Mouse (Mus musculus) mammary gland, adult 2 months (tissue): ENCODE results near the gene Ankrd44. TPM values are rescaled to one million over a fixed set of nuclear protein-coding genes. Genes with fewer than 3 reads are reported as not detected.

Source experiments
- polyA plus RNA-seq: library from polyadenylated mRNA; depleted of rRNA; stranded (reverse); fragments of >200 nt; gene quantifications from 2 replicates; pipeline ENCODE4 v1.2.3, GENCODE M21; 2012; ENCODE audit warnings: low replicate concordance; rRNA removed

Ankrd44 gene
- 25.8 and 48.5 TPM in 2 replicates for polyA plus RNA-seq

DNA sequence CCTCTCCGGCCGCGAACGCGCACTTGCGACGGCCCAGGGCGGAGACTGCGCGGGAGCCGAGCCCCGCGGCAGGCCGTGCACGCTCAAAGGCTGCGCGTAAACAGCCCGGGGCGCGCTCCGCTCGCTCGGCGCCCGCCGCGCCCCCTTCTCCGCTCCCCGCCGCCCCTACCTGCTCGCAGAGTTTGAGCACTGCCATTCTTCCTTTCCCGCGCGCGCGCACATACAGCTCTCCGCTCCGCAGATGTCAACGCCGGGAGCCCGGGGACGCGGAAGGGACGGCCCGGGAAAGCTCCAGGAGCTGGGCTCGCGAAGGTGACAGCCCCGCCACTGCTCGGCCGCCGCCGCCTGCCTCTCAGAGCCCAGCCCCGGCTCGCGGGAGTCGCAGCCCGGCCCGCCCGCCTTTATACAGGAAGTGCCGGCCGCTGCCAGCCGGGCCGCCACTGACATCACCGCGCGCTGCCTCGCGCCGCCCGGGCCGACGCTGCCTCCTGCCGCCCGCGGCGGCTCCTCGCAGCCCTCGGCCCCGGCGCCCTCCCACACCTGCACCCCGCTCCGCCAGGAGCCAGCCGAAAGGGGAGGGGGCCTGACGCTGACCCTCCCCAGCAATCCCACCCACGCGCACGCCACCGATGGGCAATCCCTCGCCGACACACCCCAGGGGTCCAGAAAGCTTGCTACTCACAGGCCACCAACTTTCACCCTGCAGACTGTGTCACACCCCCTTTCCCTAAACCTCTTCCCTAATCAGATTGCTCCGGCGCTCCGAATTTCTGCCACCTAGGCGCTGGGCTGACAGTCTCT, at the start of gene Ankrd44:
Gene Ankrd44 (minus strand): TSS at position 417 of the 801 bp plus-strand sequence.

Other genes with a start within 250 kb of the Ankrd44 start
- gene Sf3b1, start 101.1 kb upstream of the Ankrd44 start, polyA plus RNA-seq = 27.5 and 66.2 TPM in 2 replicates
- gene Coq10b, start 126.4 kb upstream of the Ankrd44 start, polyA plus RNA-seq = 6.0 and 9.3 TPM in 2 replicates
- 18.2 and 20.3 TPM in 2 replicates for gene Hspe1, start 161.7 kb upstream of the Ankrd44 start, polyA plus RNA-seq
- gene Hspd1, start 161.9 kb upstream of the Ankrd44 start, polyA plus RNA-seq = 16.7 and 37.0 TPM in 2 replicates
- 4.9 and 18.6 TPM in 2 replicates for gene Mob4, start 204.8 kb upstream of the Ankrd44 start, polyA plus RNA-seq